Mouse (Mus musculus) midbrain, embryonic 12.5 days (tissue): ENCODE data around the gene Rnf183. TPM values are rescaled to one million over a fixed set of nuclear protein-coding genes. Genes with fewer than 3 reads are reported as not detected.

Experiments
- polyA plus RNA-seq: library from polyadenylated mRNA; unstranded; fragments of >200 nt; fragmentation: Nextera tagmentation; extraction: Ambion mirVana; gene quantifications from 2 replicates; pipeline ENCODE4 v1.2.1, GENCODE M21; 2016

The Rnf183 gene
- polyA plus RNA-seq, 1 experiment from 2014 or later, result 0.13 TPM

Other genes with a start within 250 kb of the Rnf183 start
- gene Zfp37, start 204.2 kb downstream of the Rnf183 start, polyA plus RNA-seq, result 28.1 and 31.5 TPM in 2 replicates
- 9.5 and 10.2 TPM in 2 replicates for gene Slc31a2, start 172.7 kb downstream of the Rnf183 start, polyA plus RNA-seq
- 24.5 and 27.5 TPM in 2 replicates for gene Fkbp15, start 74.7 kb downstream of the Rnf183 start, polyA plus RNA-seq
- 48.1 and 48.6 TPM in 2 replicates for gene Slc31a1, start 74.5 kb downstream of the Rnf183 start, polyA plus RNA-seq
- gene Cdc26, start 26.6 kb downstream of the Rnf183 start, polyA plus RNA-seq, result 146 and 157 TPM in 2 replicates
- gene Prpf4, start 26.5 kb downstream of the Rnf183 start, polyA plus RNA-seq, result 25.3 and 26.4 TPM in 2 replicates
- 8.8 and 9.4 TPM in 2 replicates for gene Wdr31, start 35.6 kb upstream of the Rnf183 start, polyA plus RNA-seq
- 0.82 and 0.88 TPM in 2 replicates for gene Bspry, start 44.8 kb upstream of the Rnf183 start, polyA plus RNA-seq
- 12.0 and 12.8 TPM in 2 replicates for gene Hdhd3, start 68.2 kb upstream of the Rnf183 start, polyA plus RNA-seq
- gene Alad, start 84.7 kb upstream of the Rnf183 start, polyA plus RNA-seq, result 67.3 and 68.4 TPM in 2 replicates
- 102 and 110 TPM in 2 replicates for gene Pole3, start 89.8 kb upstream of the Rnf183 start, polyA plus RNA-seq
- 1.4 and 1.5 TPM in 2 replicates for gene 4933430I17Rik, start 90.1 kb upstream of the Rnf183 start, polyA plus RNA-seq
- 58.5 and 60.2 TPM in 2 replicates for gene Rgs3, start 124.6 kb upstream of the Rnf183 start, polyA plus RNA-seq